ENCODE assay signal across 9 mouse cellular contexts in the genomic region with DNA sequence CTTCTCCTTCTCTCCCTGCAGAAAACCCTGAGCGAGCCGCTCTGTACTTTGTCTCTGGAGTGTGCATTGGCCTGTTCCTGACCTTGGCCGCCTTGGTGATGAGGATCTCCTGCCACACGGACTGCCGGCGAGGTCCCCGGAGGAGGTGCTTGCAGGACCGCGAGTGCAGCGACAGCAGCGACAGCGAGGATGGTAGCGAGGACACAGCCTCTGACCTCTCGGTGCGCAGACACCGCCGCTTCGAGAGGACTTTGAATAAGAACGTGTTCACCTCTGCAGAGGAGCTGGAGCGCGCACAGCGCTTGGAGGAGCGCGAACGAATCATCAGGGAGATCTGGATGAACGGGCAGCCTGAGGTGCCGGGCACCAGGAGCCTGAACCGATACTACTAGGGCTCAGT. TPM values are rescaled to one million over a fixed set of nuclear protein-coding genes. Genes with fewer than 3 reads are reported as not detected.
A peak's percentile ranks its signal among the peaks of the same experiment; 100 is the strongest.
DNase-seq lines count a peak whose midpoint lies in the region; ATAC-seq and TF ChIP-seq lines count a peak whose summit lies in the region.
"Had no signal": no experiment of that assay in that cellular context is flagged by ENCODE, and none has a peak within 500 bp of the region (broad histone marks: within the 10 kb centered on the region; RNA-seq: fewer than 3 reads in every experiment).

No protein-coding gene starts in this region.

- intact Hi-C loops in gastrocnemius, adult 2 months (cut with DNase I) = no loop called here
- intact Hi-C loops in gastrocnemius, postnatal 36 days (cut with DNase I) = no loop called here

- no peaks in the 10 kb centered on the region for H3K36me3 ChIP-seq in E14TG2a.4 (ENCODE audit: insufficient read depth, low read length)
- no peaks in the 10 kb centered on the region for H3K36me3 ChIP-seq in embryonic facial prominence, embryonic 11.5 days (replicated peaks; ENCODE audit: control insufficient read depth, insufficient read depth, low read depth, low read length)
- H3K36me3 ChIP-seq in kidney, embryonic 16.5 days (ENCODE audit: insufficient read depth, low read length) = peaks cover 12% of the 10 kb centered on the region; the same call in 1 of the 2 replicates
- H3K36me3 ChIP-seq in neural tube, embryonic 12.5 days = no peaks in the 10 kb centered on the region

- peak overlapping the region; percentile 34; the same call in 1 of the 2 replicates for H3K9ac ChIP-seq in embryonic facial prominence, embryonic 11.5 days (replicated peaks; ENCODE audit: low read length)
- 0 out of 2 replicates have a peak overlapping the region, but pooled peaks have one; percentile 31 for H3K9ac ChIP-seq in kidney, embryonic 16.5 days (replicated peaks; ENCODE audit: low read length)
- no peak overlapping the region; the same call in 1 of the 2 replicates for H3K9ac ChIP-seq in neural tube, embryonic 12.5 days
- H3K9ac ChIP-seq: liver, embryonic 15.5 days had no signal

- peak overlapping the region; percentile 50 for H3K4me3 ChIP-seq in gastrocnemius, adult 2 months
- peak overlapping the region; percentile 67 for H3K4me3 ChIP-seq in E14TG2a.4 (replicated peaks; ENCODE audit: low read length)
- peak overlapping the region; percentile 18 for H3K4me3 ChIP-seq in embryonic facial prominence, embryonic 11.5 days (ENCODE audit: low read depth, low read length)
- peak overlapping the region; percentile 27 for H3K4me3 ChIP-seq in kidney, embryonic 16.5 days (ENCODE audit: low read length)
- H3K4me3 ChIP-seq in neural tube, embryonic 12.5 days = peak overlapping the region; percentile 33
- H3K4me3 ChIP-seq: liver, embryonic 15.5 days had no signal

- peak overlapping the region; percentile 46 for H3K4me2 ChIP-seq in embryonic facial prominence, embryonic 11.5 days (ENCODE audit: low read depth, low read length)
- peak overlapping the region; percentile 46 for H3K4me2 ChIP-seq in kidney, embryonic 16.5 days (replicated peaks; ENCODE audit: low read depth, low read length)
- peak overlapping the region; percentile 63 for H3K4me2 ChIP-seq in neural tube, embryonic 12.5 days (replicated peaks)
- H3K4me2 ChIP-seq: liver, embryonic 15.5 days had no signal

- peak overlapping the region; percentile 62 for H3K27ac ChIP-seq in gastrocnemius, adult 2 months
- no peak overlapping the region for H3K27ac ChIP-seq in embryonic facial prominence, embryonic 11.5 days (replicated peaks; ENCODE audit: low read depth, low read length)
- H3K27ac ChIP-seq in kidney, embryonic 16.5 days (ENCODE audit: low read length) = no peak overlapping the region
- H3K27ac ChIP-seq in neural tube, embryonic 12.5 days = no peak overlapping the region
- H3K27ac ChIP-seq: liver, embryonic 15.5 days had no signal

- H3K9me3 ChIP-seq in E14TG2a.4 (ENCODE audit: low read length) = no peaks in the 10 kb centered on the region
- no peaks in the 10 kb centered on the region for H3K9me3 ChIP-seq in embryonic facial prominence, embryonic 11.5 days (replicated peaks; ENCODE audit: control insufficient read depth, low read length)
- H3K9me3 ChIP-seq in kidney, embryonic 16.5 days (ENCODE audit: low read length) = 0 out of 2 replicates have a peak, but pooled peaks cover 2% of the 10 kb centered on the region
- H3K9me3 ChIP-seq in neural tube, embryonic 12.5 days = no peaks in the 10 kb centered on the region
- H3K9me3 ChIP-seq: liver, embryonic 15.5 days had no signal

- 3% methylated on average over 28 of the region's 28 CpGs for WGBS in embryonic facial prominence, embryonic 11.5 days
- 19% methylated on average over 28 of the region's 28 CpGs for WGBS in kidney, embryonic 16.5 days
- 2% methylated on average over 28 of the region's 28 CpGs for WGBS in neural tube, embryonic 12.5 days

- no peak for DNase-seq in gastrocnemius, adult 2 months
- no peak for DNase-seq in gastrocnemius, postnatal 36 days
- DNase-seq in embryonic facial prominence, embryonic 11.5 days (ENCODE audit: low spot score) = peak; percentile 23
- no peak for DNase-seq in layer of hippocampus, adult 11-12 months (ENCODE audit: low spot score)

- no peak for TF ChIP-seq CTCF in gastrocnemius, adult 2 months (IDR thresholded peaks at IDR 0.05)
- no peak for TF ChIP-seq CTCF in E14TG2a.4 (conservative IDR thresholded peaks at IDR 0.05; ENCODE audit: low read length)

- H3K27me3 ChIP-seq in E14TG2a.4 (ENCODE audit: insufficient read depth, low read length) = peaks cover 23% of the 10 kb centered on the region; the same call in 1 of the 2 replicates
- no peaks in the 10 kb centered on the region for H3K27me3 ChIP-seq in embryonic facial prominence, embryonic 11.5 days (ENCODE audit: control insufficient read depth, insufficient read depth, low read length)
- H3K27me3 ChIP-seq in kidney, embryonic 16.5 days (ENCODE audit: insufficient read depth, low read length) = no peaks in the 10 kb centered on the region
- H3K27me3 ChIP-seq in neural tube, embryonic 12.5 days (replicated peaks) = peaks cover 6% of the 10 kb centered on the region; the same call in 1 of the 2 replicates

- peaks cover 22% of the 10 kb centered on the region for H3K4me1 ChIP-seq in E14TG2a.4 (replicated peaks; ENCODE audit: low read depth, low read length)
- no peaks in the 10 kb centered on the region; the same call in 1 of the 2 replicates for H3K4me1 ChIP-seq in embryonic facial prominence, embryonic 11.5 days (ENCODE audit: control insufficient read depth, insufficient read depth, low read length)
- no peaks in the 10 kb centered on the region for H3K4me1 ChIP-seq in kidney, embryonic 16.5 days (ENCODE audit: insufficient read depth, low read length)
- peaks cover 5% of the 10 kb centered on the region; the same call in 1 of the 2 replicates for H3K4me1 ChIP-seq in neural tube, embryonic 12.5 days
- H3K4me1 ChIP-seq: liver, embryonic 15.5 days had no signal

- no peak for ATAC-seq in embryonic facial prominence, embryonic 11.5 days (replicated peaks; ENCODE audit: insufficient number of reproducible peaks, low FRiP score, low TSS enrichment, low read depth)
- peak; percentile 43; the same call in 1 of the 2 replicates for ATAC-seq in kidney, embryonic 16.5 days (ENCODE audit: low FRiP score, low TSS enrichment)
- ATAC-seq in neural tube, embryonic 12.5 days (ENCODE audit: low FRiP score, low read depth) = no peak
- ATAC-seq in cerebellum, adult (ENCODE audit: insufficient number of reproducible peaks, low FRiP score, low TSS enrichment) = no peak

RNA-seq across cellular contexts. Expression of a gene that starts 50.9 kb away (rescaled TPM):
- total RNA-seq in gastrocnemius, adult 2 months (2021) = under 1 TPM; 0.71 to 0.95 TPM
- under 1 TPM; 0.64 to 0.67 TPM for total RNA-seq in gastrocnemius, postnatal 36 days (2021)
- 11.3 and 14.5 TPM in 2 replicates for polyA plus RNA-seq in embryonic facial prominence, embryonic 11.5 days (2014; fragmentation: Nextera tagmentation; extraction: Ambion mirVana)
- polyA plus RNA-seq in kidney, embryonic 16.5 days (2015; fragmentation: Nextera tagmentation; extraction: Ambion mirVana) = 49.7 TPM in 2 replicates
- 2.5 and 3.0 TPM in 2 replicates for polyA plus RNA-seq in neural tube, embryonic 12.5 days (2016; fragmentation: Nextera tagmentation; extraction: Ambion mirVana)
